Mouse (Mus musculus) lung, embryonic 14.5 days (tissue): Measurements from ENCODE around the gene Kntc1. TPM values are rescaled to one million over a fixed set of nuclear protein-coding genes. Genes with fewer than 3 reads are reported as not detected.

Source experiments
- ATAC-seq: fragments of 200-750 bp; cut with Nextera tagmentation; 2 replicates; pipeline ENCODE4 v1.8.0; 2017; ENCODE audit warnings: mild to moderate bottlenecking, moderate TSS enrichment, moderate library complexity; ENCODE audit not compliant: insufficient read depth
- DNase-seq: peaks from one replicate; pipeline ENCODE4 v3.0.0-alpha.2; 2015
- H3K27ac ChIP-seq: fragments of 300-500 bp; sonication (generic); 2 replicates; pipeline ENCODE4 v1.5.1; 2014; ENCODE audit warnings: low read depth, mild to moderate bottlenecking, moderate library complexity
- H3K27me3 ChIP-seq: fragments of 300-500 bp; sonication (generic); 2 replicates; pipeline ENCODE4 v1.6.1; 2014; ENCODE audit warnings: low read length, control low read depth; ENCODE audit not compliant: insufficient read depth
- H3K36me3 ChIP-seq: fragments of 300-500 bp; sonication (generic); 2 replicates; pipeline ENCODE4 v1.6.1; 2014; ENCODE audit warnings: control low read depth; ENCODE audit not compliant: insufficient read depth
- H3K4me1 ChIP-seq: fragments of 300-500 bp; sonication (generic); 2 replicates; pipeline ENCODE4 v1.6.1; 2014; ENCODE audit warnings: antibody characterized with exemption, control low read depth; ENCODE audit not compliant: insufficient read depth
- H3K4me2 ChIP-seq: fragments of 300-500 bp; sonication (generic); 2 replicates; pipeline ENCODE4 v1.6.1; 2014; ENCODE audit warnings: mild to moderate bottlenecking
- H3K4me3 ChIP-seq: fragments of 300-500 bp; sonication (generic); 2 replicates; pipeline ENCODE4 v1.5.1; 2014; ENCODE audit warnings: low read depth, low read length
- H3K9ac ChIP-seq: fragments of 300-500 bp; sonication (generic); 2 replicates; pipeline ENCODE4 v1.6.1; 2014
- H3K9me3 ChIP-seq: fragments of 300-500 bp; sonication (generic); 2 replicates; pipeline ENCODE4 v1.6.1; 2016; ENCODE audit warnings: low read depth, low read length, control low read depth
- CTCF ChIP-seq: IDR thresholded peaks from 2 replicates; pipeline ENCODE4 v1.5.1; 2016; ENCODE audit warnings: antibody characterized with exemption, low read depth
- WGBS: fragments of 180-500 bp; shearing (Covaris S2); extraction: QIAGEN DNeasy Blood & Tissue Kit; methylation state at CpG from one replicate; pipeline ENCODE4 v1.1.7; 2014; 5-methylcytosine and 5-hydroxymethylcytosine counted together
- polyA plus RNA-seq: library from polyadenylated mRNA; unstranded; fragments of >200 nt; fragmentation: Nextera tagmentation; extraction: Ambion mirVana; gene quantifications from 2 replicates; pipeline ENCODE4 v1.2.1, GENCODE M21; 2014

Kntc1 gene
- polyA plus RNA-seq: 44.2 and 44.4 TPM in 2 replicates

- under 1% methylated on average over 63 of the region's 63 CpGs for WGBS
- H3K36me3 ChIP-seq: peaks cover 31% of the 10 kb centered on the region
- peak within 1 kb of the TSS; percentile 99 for H3K27ac ChIP-seq
- no peaks in the 10 kb centered on the region for H3K27me3 ChIP-seq
- peak; percentile 39 for TF ChIP-seq CTCF
- H3K9me3 ChIP-seq: no peaks in the 10 kb centered on the region
- H3K4me1 ChIP-seq: peaks cover 13% of the 10 kb centered on the region
- ATAC-seq (peak; percentile 98), DNase-seq (peak; percentile 100)
- peak within 1 kb of the TSS; percentile 65 for H3K4me2 ChIP-seq
- H3K4me3 ChIP-seq: peak within 1 kb of the TSS; percentile 76
- H3K9ac ChIP-seq: peak within 1 kb of the TSS; percentile 91
Observed at GRCm38 (mm10) chr5:123749065-123750064, at the start of gene Kntc1, which contains the start of gene Rsrc2. Gene Kntc1 (plus strand): TSS chr5:123749716. Gene Rsrc2 (minus strand): TSS chr5:123749414.

GRCm38 (mm10) chr5:123700625-123701024, 48.9 kb upstream of the Kntc1 start:
- H3K9me3 ChIP-seq: no peaks in the 10 kb centered on the region
- peak; percentile 29 for TF ChIP-seq CTCF
- H3K4me3 ChIP-seq: no peak overlapping the region
- no peaks in the 10 kb centered on the region for H3K4me1 ChIP-seq
- no peak overlapping the region for H3K4me2 ChIP-seq
- H3K9ac ChIP-seq: no peak overlapping the region
- ATAC-seq: peak; percentile 36; the same call in 1 of the 2 replicates
- peak; percentile 76 for DNase-seq
- H3K27me3 ChIP-seq: no peaks in the 10 kb centered on the region
- H3K27ac ChIP-seq: no peak overlapping the region
- WGBS: 53% methylated on average over 11 of the region's 11 CpGs
- peaks cover 77% of the 10 kb centered on the region for H3K36me3 ChIP-seq

GRCm38 (mm10) chr5:123708598-123708997, 40.9 kb upstream of the Kntc1 start:
- no peak for ATAC-seq
- no peak overlapping the region for H3K9ac ChIP-seq
- DNase-seq: no peak

GRCm38 (mm10) chr5:123709571-123709970, 39.9 kb upstream of the Kntc1 start:
- H3K9ac ChIP-seq: no peak overlapping the region
- no peaks in the 10 kb centered on the region for H3K9me3 ChIP-seq
- no peak for TF ChIP-seq CTCF
- DNase-seq (no peak), ATAC-seq (no peak)
- no peak overlapping the region for H3K4me2 ChIP-seq
- H3K27ac ChIP-seq: no peak overlapping the region
- H3K4me3 ChIP-seq: no peak overlapping the region
- H3K27me3 ChIP-seq: no peaks in the 10 kb centered on the region
- 64% methylated on average over 4 of the region's 4 CpGs for WGBS
- peaks cover 93% of the 10 kb centered on the region for H3K36me3 ChIP-seq
- H3K4me1 ChIP-seq: no peaks in the 10 kb centered on the region

More at GRCm38 (mm10) chr5:123708598-123708997, 40.9 kb upstream of the Kntc1 start:
- Histone ChIP-seq H3K27ac (no peak overlapping the region), H3K27me3 (no peaks in the 10 kb centered on the region), H3K36me3 (peaks cover 92% of the 10 kb centered on the region), H3K9me3 (no peaks in the 10 kb centered on the region), H3K4me3 (no peak overlapping the region), H3K4me2 (no peak overlapping the region), H3K4me1 (no peaks in the 10 kb centered on the region)
- WGBS: 90% methylated on average over 12 of the region's 12 CpGs
- TF ChIP-seq CTCF: no peak

GRCm38 (mm10) chr5:123713782-123714181, 35.7 kb upstream of the Kntc1 start:
- DNase-seq (no peak), ATAC-seq (no peak)
- Histone ChIP-seq H3K4me2 (no peak overlapping the region), H3K4me3 (no peak overlapping the region), H3K9me3 (no peaks in the 10 kb centered on the region), H3K4me1 (peaks cover 7% of the 10 kb centered on the region), H3K9ac (no peak overlapping the region), H3K27ac (no peak overlapping the region), H3K27me3 (no peaks in the 10 kb centered on the region), H3K36me3 (peaks cover 81% of the 10 kb centered on the region)
- 92% methylated on average over 6 of the region's 6 CpGs for WGBS
- no peak for TF ChIP-seq CTCF

GRCm38 (mm10) chr5:123714622-123715021, 34.9 kb upstream of the Kntc1 start:
- no peak overlapping the region for H3K4me2 ChIP-seq
- no peak for DNase-seq
- no peak overlapping the region for H3K4me3 ChIP-seq
- H3K9me3 ChIP-seq: no peaks in the 10 kb centered on the region
- whole genome bisulfite sequencing: 82% methylated on average over 4 of the region's 4 CpGs
- no peak overlapping the region for H3K27ac ChIP-seq
- no peak for TF ChIP-seq CTCF
- H3K27me3 ChIP-seq: no peaks in the 10 kb centered on the region
- ATAC-seq: no peak
- peaks cover 10% of the 10 kb centered on the region for H3K4me1 ChIP-seq
- no peak overlapping the region for H3K9ac ChIP-seq
- H3K36me3 ChIP-seq: peaks cover 73% of the 10 kb centered on the region
